Mouse (Mus musculus) frontal cortex, postnatal 10 days (tissue): Measurements from ENCODE around the gene Ksr1.

ENCODE experiments used
- DNase-seq, 2 experiments: peaks; one replicate each; pipeline ENCODE4 v3.0.0; 2022; ENCODE audit warnings: low spot score in 2 of 2, mixed read lengths in 1 of 2

Ksr1 gene

DNA sequence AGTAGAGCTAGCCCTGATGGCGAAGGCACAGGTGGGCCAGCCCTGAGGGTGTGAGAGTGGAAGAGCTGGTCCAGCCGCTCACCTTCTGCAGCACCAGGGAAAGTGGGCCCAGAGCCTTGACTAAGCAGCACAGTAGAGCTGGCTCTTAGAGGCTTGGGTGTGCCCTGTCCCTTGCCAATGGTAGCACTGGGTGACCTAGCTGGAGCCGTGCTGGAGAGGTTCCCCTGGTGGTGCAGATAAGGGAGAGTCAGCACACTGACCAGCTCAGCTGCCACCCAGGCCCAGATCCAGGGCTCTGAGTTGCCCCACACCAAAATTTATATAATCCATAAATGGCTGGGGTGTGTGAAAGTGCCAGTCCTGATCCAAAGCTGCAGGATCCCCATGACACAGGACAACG, 79.0 kb downstream of the Ksr1 start:
- no peak for DNase-seq

DNA sequence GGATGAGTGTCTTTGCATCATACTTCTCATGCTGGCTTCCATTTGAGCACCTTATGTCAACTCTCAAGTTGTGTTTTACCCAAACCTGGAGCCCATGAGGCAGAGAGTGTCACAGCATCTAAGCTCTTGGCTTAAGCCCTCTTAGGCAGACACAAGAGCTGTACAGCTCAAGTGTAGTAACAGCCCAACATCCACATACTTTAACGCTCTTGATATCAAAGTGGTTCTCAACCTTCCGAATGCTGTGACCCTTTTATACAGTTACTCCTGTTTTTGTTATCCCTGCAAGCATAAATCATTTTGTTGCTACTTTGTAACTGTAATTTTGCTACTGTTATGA, 80.0 kb downstream of the Ksr1 start:
- DNase-seq, result no peak

DNA sequence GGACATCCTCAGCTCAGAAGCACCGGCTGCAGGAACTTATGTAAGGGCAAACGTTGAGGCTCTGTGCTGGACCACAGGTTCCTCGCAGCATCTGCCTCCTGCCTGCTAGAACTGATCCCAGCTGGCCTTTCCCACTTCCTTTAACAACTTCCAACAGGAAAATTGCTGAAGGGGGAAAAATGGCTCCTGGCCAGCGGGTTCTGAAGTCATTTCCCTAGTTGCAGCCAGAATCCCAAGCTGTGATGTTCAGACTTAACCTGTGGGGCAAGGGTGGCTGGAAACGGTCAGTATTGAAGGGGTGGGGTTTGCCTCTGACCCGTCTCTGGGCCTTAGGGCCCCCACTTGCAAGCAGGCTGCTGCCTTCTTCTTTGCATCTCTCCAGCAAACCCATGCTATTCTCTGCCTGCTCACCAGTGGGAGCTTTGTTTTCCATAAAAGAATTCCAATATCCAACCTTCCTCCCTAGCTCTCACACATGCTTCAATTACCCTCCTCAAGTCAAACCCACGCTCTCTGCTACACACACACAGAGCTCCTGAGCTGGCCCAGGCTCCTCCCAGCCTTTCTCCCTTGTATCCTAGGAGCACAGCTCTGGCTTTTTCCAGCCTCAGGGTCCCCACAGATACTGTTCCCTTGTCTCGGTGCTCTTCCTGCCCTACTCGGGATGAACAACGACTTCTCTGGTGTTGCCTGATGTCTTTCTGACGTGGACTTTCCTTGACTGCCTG, 80.6 kb downstream of the Ksr1 start:
- DNase-seq, result no peak

DNA sequence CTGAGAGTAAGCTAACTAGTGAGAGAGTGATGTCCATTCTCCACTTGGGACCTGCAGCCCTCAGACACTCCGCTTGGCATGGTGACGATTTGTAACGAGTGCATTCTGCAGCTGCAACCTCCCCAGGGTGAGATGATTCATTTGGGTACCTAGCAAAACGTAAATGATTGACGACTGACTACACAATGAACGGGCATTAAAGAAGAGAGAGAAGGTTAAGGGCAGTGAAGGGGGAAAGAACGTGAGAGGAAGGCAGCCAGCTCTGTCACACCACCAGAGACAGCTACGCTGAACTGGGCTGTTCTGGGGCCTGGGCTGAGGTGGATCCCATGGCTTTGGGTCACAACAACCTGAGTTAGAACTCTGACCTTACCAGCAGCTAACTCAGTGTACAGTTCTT, 81.9 kb downstream of the Ksr1 start:
- no peak for DNase-seq

DNA sequence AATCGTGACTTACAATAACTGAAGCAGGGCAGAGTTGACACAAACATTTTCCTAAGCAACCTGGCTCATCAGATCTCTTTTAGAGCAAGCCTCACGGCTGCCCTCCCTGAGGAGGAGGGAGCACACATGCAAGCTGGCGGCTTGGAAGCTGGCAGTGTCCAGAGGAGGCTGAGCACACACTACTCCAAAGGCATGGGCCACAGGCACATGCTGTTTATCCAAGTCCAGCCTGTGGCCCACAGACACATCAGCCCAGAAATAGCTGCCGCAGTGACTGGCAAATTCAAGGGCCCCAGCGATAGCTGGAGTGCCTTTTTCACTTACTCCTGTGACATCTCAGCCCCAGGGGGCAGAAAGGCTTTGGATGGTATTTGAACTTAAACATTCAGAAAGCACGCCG, 82.6 kb downstream of the Ksr1 start:
- DNase-seq, result no peak

DNA sequence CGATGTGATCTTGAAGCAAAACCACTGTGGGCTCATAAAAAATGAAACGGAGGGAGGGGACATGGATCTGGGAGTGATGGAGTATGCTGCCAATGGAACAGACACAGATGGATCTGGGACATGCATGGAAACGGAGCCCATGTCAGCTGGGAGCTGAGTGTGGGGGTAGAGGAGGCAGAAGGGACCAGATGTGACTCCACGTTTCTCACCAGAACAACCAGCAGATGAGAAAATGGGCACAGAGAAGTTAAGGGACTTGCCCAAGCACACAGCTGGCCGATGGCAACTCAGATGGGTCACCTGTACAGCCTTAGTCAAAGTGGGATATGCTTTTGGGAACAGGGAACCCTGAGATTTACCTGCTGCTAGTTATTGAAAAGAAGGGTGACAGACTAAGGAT, 83.3 kb downstream of the Ksr1 start:
- no peak for DNase-seq

DNA sequence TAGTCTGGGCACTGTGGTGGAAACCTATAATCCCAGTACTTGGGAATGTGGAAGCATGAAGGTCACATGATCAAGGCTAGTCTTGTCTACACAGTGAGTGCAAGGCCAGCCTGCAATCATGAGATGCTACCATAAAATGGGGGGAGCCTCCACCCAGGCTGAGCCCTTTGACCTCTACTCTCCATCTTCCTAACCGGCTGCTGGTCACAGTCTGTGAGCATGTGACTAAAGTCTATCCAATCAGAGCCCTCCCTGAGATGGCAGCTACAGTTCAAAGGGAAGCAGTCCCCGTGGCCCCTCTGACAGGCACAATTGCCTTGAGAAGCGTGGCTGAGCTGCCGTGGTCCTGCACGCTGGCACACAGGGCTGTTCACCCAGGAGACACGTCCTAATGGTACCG, 84.4 kb downstream of the Ksr1 start:
- DNase-seq, result no peak

DNA sequence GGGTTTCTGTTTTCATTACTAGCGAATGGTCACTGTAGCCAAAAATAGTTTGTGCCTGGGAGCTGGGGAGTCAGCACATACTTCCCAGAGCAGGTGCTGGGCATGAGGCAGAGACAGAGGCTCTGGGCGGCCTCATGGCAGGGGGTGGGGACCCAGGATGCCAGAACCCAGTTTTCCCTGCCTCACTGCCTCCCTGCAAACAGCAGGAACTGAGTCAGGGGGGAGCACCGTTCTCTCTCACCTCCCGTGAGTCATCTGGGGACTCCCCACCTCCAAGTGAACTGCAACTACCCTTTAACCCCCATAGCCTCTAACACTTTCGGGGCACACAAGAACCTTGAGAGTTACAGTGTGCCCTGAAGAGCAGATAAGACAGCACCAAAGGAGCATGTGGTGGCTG, 86.4 kb downstream of the Ksr1 start:
- DNase-seq, result no peak

DNA sequence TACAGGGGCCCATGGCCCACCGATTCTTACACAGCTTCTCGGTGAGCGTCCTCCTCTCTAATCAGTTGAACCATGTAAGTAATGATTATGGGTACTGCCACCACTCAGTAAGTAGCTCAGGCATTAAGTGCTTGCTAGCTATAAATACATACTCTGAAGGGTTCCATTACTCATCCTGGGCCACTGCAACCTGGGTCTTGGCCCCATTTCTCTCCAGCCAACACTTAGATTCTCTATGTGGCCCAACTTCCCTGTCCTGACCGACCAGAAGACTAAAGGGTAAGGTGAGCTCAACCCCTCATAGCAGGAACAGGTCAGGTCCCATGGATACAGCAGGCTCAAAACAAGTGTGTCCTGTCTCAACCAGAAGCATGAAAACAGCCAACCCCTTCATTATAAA, 87.1 kb downstream of the Ksr1 start:
- DNase-seq, result no peak

DNA sequence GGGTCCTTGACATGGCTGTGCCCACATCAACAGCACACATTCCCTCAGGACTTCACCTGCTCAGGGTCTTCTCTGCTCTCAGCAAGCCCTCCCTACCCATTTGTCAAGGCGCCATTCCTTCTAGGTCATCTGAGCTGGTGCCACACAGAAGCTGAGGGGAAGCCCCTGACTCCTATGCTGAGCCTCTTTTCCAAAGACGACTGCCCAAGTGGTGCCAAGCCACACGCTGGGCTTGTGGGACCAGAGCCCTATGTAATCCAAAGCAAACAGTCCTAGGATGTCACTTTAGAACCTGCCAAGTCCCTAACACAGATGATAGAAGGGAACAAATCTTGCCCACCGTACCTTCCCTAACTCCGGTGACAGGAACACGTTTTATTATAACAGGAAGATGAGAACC, 87.6 kb downstream of the Ksr1 start:
- no peak for DNase-seq

DNA sequence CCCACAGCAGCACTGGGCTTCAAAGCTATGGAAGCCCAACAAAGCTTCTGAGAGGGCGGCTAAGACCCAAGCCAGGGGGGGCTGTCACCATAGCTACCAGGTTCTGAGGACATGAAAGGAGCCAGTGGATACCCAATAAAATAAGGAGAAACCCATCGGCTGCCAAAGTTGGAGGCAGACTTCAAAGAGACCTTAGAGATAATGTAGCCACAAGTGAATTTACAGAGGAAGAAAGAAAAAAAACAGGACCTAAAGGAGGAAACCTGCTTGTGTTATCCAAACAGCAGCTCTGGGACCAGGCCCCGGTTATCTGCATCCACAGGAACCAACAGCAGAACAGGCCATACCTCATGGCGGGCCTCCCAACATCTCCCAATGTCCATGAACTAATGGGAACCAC, 88.4 kb downstream of the Ksr1 start:
- DNase-seq, result no peak

DNA sequence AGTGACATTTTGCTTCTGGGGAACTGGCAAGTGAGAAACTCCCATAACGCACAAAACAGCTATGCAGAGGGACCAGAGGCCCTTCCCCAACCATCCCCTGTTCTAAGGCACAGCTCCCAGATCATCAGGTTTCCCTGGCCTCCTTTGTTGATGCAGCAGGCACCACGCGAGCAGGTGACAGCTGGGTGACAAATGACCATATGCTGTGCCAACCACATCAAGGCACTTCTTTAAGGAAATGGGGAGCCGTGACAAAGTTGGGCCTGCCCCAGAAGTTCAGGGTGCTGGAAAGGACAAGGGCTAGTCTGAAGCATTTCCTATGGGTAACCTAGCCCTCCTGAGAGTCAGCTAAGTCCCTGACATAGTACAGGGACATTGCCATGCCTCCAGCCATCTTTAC, 89.3 kb downstream of the Ksr1 start:
- DNase-seq, result no peak

DNA sequence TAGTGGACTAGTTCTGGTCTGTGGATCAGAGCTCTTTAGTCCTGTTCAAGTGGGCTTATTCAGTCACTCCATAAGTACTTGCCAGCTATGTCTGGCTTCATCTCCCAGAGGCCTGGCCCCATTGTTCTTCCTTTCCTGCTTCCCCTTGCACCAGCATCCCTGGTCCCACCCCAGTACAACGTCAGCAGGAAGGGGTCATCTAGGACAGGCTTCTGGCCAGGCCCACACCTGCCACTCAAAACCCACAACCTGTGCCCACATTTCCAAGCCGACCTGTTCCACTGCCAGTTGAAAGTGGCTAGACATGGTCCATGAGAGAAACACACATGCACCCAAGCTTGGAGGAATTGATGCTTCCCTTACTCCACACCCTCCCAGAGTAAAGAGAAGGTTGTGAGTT, 90.2 kb downstream of the Ksr1 start:
- DNase-seq, result no peak

DNA sequence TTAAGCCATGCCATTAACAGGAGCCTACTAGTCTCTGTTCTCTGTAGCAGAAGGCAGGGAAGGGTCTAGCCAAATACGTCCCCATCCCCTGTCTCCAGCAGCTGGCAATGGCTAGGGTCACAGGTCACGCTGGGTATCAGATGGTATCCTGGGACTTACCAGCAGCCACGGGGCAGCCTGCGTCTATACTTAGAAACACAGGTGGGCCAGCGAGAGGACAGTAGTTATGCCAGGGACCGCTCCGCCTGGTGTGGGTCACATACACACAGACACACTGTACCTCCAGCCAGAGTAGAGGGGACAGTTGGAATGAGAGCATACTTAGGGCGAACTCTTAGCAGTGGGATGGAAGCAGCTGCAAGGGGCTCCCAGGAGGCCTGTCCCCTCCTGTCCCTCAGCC, 91.0 kb downstream of the Ksr1 start:
- DNase-seq, result no peak

DNA sequence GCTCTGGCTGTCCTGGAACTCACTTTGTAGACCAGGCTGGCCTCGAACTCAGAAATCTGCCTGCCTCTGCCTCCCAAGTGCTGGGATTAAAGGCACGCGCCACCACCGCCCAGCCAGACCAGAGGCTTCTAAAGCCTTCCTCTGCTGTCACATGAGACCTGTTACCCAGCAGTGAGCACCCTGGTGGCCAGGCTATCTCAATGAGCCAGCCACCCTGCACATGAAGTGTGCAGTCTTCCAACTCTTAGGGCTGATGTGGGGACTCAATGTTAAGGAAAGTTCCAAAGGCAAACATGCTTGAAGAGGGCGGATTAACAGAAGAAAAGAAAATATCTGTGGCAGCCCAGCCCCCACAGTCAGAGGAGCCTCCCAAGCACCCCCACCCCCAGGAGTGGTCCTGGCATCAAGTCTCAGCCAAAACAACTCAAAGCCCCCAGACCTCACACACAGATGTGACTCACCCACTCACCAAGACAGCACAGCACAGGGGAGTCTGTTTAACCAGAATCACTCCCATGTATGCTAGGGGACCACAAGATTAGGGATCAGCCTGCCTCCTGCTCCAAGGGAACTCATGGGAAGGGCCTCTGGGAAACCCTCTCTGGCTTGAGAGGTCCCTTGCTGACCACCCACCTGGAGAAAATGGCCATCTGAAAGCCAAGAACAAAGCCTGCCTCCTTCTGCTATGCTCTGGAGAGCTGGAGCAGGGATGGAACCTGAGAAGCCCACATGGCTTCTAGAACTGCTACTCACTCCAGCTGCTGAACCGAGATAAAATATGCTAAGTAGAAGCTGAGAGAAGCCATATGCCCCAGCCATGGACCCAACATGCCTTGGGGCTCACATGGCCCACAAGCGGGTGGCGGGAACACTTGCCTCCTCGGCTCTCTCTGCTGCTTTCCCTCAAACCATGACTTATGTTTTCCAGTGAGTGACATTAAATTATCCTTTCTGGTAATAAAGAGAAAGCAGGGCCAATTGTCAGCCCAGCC, 91.8 kb downstream of the Ksr1 start:
- DNase-seq, result no peak

DNA sequence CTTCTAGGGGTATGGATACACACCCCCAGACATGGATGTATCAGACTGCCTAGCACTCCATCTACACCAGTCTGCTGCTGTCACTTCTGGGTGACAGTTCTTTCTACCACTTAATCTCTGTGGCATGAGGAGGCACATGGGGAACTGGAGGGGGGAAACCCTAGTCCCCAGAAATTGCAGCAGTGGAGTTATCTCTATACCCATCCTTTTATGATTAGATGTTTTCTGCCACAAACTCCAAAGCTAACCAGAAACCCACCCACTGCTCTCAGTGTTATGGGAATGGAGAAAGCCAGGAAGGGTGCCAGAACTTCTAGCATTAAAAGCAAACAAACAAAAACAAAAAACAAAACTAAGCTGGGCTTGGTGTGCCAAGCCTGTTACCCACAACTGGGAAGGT, 92.8 kb downstream of the Ksr1 start:
- DNase-seq, result no peak

DNA sequence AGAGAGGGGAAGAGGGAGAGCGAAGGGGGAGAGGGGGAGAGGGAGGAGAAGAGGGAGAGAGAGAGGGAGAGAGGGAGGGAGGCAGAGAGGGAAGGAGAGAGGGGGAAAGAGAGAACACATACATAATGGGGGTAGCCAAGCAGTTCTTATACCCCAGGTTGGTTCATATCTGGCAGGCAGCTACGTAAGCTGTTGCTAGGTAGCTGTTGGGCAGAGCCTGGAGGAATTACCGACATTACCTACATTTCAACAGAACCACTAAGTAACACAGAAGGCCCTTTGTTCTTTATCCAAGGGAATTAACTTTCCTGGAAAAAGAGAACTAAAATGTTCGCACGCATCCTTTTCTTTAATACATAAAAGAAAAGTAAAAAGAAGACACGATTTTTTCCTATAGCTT, 93.4 kb downstream of the Ksr1 start:
- DNase-seq, result no peak

DNA sequence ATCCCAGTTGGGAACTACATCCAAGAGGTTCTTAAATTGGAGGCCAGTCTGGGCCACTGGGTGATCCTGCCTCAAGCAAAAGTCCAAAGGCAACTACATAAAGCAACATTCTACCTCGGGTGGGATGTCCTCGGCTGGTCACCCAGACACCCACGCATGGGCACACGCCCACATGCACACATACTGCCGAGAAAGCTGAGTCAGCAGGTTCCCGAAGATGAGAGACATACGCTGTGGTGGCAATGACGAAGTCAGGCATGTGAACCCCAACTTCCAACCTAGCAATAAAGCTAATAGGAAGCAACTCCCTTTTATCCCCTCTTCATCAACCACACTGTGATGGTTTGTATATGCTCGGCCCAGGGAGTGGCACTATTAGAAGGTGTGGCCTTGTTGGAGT, 94.7 kb downstream of the Ksr1 start:
- DNase-seq, result no peak

DNA sequence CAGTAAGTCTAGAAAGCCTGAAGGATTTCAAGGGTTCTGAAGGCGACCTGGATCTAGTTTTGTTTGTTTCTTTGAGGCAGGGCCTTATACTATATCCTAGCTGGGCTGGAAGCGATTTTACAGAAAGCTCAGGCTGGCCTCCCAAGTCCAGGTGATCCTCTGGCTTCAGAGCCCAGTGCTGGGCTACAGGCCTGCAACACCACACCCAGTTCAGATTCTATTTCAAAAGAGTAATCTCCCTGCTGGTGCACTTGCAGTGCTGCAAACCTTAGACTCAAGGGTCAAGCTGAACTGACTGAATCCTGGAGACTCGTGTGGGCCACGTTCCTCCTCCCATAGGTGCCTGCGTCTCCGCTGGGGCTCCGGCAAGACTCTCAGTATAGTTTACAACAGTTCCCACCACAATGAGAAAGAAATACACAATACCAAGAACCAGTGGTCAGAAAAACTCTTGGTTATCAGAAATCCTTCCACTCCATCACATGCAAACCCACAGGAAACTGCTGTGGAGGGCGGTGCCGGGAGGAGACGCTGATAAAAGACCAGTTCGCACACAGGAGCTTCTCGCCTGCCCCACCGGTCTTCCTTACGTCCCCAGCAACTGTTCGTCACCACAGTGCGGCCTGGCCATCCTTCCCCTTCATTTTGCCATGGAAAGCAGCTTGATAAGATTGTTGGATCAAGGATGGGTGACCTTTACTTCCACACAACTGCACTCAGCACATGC, 95.3 kb downstream of the Ksr1 start:
- no peak for DNase-seq

DNA sequence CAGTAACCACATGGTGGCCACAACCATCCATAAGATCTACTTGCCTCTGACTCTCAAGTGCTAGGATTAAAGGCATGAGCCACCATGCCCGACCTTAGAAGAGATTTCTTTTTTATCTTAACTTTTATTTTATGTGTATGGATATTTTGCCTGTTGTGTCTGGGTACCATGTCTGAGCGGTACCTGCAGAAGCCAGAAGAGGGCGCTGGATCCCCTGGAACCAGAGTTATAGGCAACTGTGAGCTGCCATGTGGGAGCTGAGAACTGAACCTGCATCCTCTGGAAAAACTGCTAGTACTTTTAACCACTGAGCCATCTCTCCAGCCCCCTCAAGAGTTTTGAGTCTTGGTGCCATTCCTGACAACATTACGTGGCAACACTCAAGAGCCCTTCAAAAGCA, 97.3 kb downstream of the Ksr1 start:
- no peak for DNase-seq

DNA sequence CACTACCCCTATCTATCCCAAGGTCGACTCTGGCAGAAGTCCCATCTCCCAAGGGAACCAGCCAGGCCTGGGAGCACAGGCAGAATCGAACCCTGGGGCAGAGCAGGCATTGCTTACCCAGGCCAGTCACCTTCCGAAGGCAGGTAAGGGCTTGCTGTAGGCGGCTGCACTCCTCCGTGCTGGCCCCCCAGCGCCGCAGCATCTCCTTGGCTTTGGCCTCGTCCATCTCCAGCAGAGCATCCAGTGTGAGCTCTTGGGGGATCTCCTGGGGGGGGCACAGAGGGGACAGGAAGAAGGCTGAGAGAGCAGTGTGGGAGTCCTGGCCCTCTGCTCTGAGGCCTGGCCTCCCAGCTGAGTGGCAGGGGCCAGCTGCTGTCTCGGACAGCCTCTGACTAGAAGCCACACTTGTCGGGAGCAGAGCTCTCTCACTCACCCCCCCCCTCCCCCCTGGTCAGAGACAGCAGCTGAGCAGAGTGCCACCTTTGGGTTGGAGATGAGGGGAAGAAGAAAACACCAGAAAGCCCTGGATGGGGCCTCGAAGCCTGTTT, 99.0 kb downstream of the Ksr1 start:
- no peak for DNase-seq

DNA sequence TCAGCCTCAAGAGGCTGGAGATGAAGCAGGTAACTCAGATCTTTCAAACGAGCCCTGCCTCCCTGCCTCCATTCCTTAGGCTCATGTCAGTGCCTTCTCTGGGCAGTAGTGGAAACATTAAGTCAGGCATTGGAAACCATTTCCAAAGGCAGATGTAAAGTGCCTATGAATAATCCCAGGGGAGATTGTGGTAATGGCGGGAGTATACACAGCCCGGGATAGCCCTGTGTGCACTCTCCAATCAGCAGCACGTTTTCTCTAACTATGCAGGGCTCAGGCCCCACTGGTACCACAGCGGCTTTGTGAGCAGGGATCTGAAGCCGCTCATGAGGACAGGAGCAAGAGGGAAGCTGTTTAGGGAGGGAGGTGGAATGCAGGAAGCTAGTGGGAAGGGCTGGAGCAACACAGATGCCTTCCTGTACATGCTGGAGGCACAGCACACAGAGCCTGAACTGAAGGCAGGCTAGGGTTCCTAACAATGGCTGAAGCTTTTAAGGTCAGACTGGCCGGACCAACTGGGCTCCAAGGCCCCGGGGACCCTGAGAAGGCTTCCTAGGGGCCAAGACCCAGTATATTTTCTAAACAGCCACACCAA, 99.5 kb downstream of the Ksr1 start:
- DNase-seq, result no peak
